Mouse (Mus musculus) heart, adult 2 months (tissue): ENCODE results near the gene Lgr4.

Experiments used
- CTCF ChIP-seq: fragments of 200-600 bp; IDR thresholded peaks from 2 replicates; pipeline ENCODE4 v1.8.1; 2022; ENCODE audit warnings: antibody characterized with exemption, mild to moderate bottlenecking, moderate library complexity
- EP300 ChIP-seq: fragments of 200-500 bp; IDR thresholded peaks from 2 replicates; pipeline ENCODE4 v1.6.1; 2011; ENCODE audit warnings: low read depth, low read length, control low read depth; ENCODE audit not compliant: insufficient read depth
- POLR2A ChIP-seq: fragments of 200-500 bp; IDR thresholded peaks from 2 replicates; pipeline ENCODE4 v1.6.1; 2011; ENCODE audit warnings: mild to moderate bottlenecking, low read depth, low read length, control low read depth; ENCODE audit not compliant: insufficient read depth

DNA sequence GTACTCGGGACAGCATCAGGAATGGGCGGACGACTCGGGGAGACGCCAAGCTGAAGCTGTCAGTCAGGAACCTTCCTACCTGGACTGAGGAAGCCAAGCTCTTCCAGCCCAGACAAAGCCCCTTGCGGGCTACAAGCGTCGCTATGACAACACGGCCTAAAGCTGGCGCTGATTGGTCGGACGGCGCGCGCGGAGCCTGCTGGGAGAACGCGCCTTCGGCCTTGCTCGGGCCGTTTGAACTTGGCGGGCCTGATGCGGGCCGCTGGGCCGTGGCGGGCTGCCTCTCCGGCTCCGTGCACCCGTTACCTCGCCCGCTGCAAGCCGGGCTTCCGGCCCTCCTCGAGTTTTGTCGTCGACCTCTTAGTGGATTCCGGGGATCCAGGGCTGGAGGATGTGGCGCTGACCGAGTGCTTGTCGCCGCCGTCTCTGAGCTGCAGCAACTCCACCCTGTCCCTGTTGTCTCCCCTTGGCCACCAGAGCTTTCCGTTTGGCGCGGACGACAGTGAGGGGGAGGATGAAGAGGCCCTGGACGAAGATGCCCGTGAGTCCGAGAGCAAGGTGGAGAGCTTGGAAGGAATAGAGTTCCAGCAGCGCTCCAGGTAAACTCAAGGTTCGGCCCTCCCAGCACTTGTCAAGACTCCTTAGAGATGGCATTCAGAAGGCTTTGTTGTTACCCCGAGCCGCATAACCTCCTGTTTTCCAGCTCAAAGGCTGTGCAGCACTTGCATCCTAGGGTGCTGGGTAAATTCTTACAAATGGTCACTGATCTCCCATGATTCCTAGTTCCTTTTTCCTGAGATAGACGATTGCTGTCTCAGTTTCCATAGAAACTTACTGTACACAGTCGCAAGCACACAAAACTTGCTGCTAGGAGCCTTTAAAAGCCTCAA is 100.4 kb downstream of the Lgr4 start, which contains the start of gene Ccdc34:
- TF ChIP-seq EP300: no peak
- no peak; the same call in 1 of the 2 replicates for TF ChIP-seq POLR2A
- TF ChIP-seq CTCF: peak; percentile 25
